31 mouse cellular contexts compared by ENCODE assay signal in genomic region chr15:62431150-62431678, GRCm38 (mm10).
DNase-seq lines count a peak whose midpoint lies in the region; ATAC-seq and TF ChIP-seq lines count a peak whose summit lies in the region.
"Had no signal": no experiment of that assay in that cellular context is flagged by ENCODE, and none has a peak within 500 bp of the region (broad histone marks: within the 10 kb centered on the region; RNA-seq: fewer than 3 reads in every experiment).

No protein-coding gene starts in this region.

- H3K4me1 ChIP-seq in CH12.LX (ENCODE audit: control insufficient read depth in 1 of 2, insufficient read depth in 2 of 2) (peaks cover 14 to 49% of the 10 kb centered on the region in 2 experiments), ES-E14 (ENCODE audit: control insufficient read depth in 2 of 2, insufficient read depth in 2 of 2, low read length in 2 of 2, poor library complexity in 1 of 2) (0 out of 4 replicates have a peak, but pooled peaks cover 0 to 2% of the 10 kb centered on the region in 2 experiments)
- H3K4me1 ChIP-seq: embryonic facial prominence, embryonic 10.5 days; embryonic facial prominence, embryonic 13.5 days; forebrain, embryonic 10.5 days; forebrain, embryonic 13.5 days; heart, embryonic 12.5 days; heart, embryonic 15.5 days had no signal

- H3K4me3 ChIP-seq in CH12.LX (replicated peaks in 1 of 3; ENCODE audit: low read depth in 2 of 3, low read length in 2 of 3, poor library complexity in 1 of 3) (no peak overlapping the region), ES-E14 (ENCODE audit: insufficient read depth in 1 of 2, low read depth in 1 of 2, low read length in 2 of 2, poor library complexity in 1 of 2, severe bottlenecking in 1 of 2) (no peak overlapping the region)
- H3K4me3 ChIP-seq: embryonic facial prominence, embryonic 10.5 days; embryonic facial prominence, embryonic 13.5 days; forebrain, embryonic 10.5 days; forebrain, embryonic 13.5 days; heart, embryonic 12.5 days; heart, embryonic 15.5 days had no signal

- ATAC-seq in cerebellum, adult (ENCODE audit: insufficient number of reproducible peaks, low FRiP score, low TSS enrichment): no peak
- ATAC-seq: CD4-positive, CD25-positive, alpha-beta regulatory T cell, adult 4 months; forebrain, embryonic 13.5 days; forebrain, embryonic 16.5 days; hindbrain, postnatal 0 days; inflammation-experienced regulatory T-cells, adult 6 months; intestine, embryonic 16.5 days had no signal

- TF ChIP-seq RAD21 in CH12.LX (IDR thresholded peaks at IDR 0.05; ENCODE audit: low read depth, low read length): peak; percentile 26

- no peaks in the 10 kb centered on the region for H3K27me3 ChIP-seq in CH12.LX (replicated peaks)
- H3K27me3 ChIP-seq in splenic B cell, adult 2 months (ENCODE audit: control insufficient read depth, insufficient read depth, low read length, poor library complexity, severe bottlenecking): no peaks in the 10 kb centered on the region
- H3K27me3 ChIP-seq: embryonic facial prominence, embryonic 13.5 days; forebrain, embryonic 13.5 days; heart, embryonic 12.5 days; heart, embryonic 15.5 days had no signal

- TF ChIP-seq CTCF in CH12.LX (conservative IDR thresholded peaks at IDR 0.05 in 1 of 2, IDR thresholded peaks at IDR 0.05 in 1 of 2; ENCODE audit: low read depth in 2 of 2, low read length in 2 of 2): no peak

- H3K9me3 ChIP-seq in CH12.LX (replicated peaks; ENCODE audit: low read length) (no peaks in the 10 kb centered on the region), ES-E14 (ENCODE audit: control insufficient read depth, insufficient read depth, low read depth, low read length) (no peaks in the 10 kb centered on the region)
- H3K9me3 ChIP-seq: embryonic facial prominence, embryonic 10.5 days; embryonic facial prominence, embryonic 13.5 days; forebrain, embryonic 10.5 days; forebrain, embryonic 13.5 days; heart, embryonic 12.5 days; heart, embryonic 15.5 days had no signal

- H3K27ac ChIP-seq in CH12.LX (ENCODE audit: insufficient read depth, low read depth): no peak overlapping the region
- H3K27ac ChIP-seq in ES-E14 (ENCODE audit: insufficient read depth, low read depth, low read length, poor library complexity, severe bottlenecking): no peak overlapping the region
- H3K27ac ChIP-seq: embryonic facial prominence, embryonic 10.5 days; embryonic facial prominence, embryonic 13.5 days; forebrain, embryonic 10.5 days; forebrain, embryonic 13.5 days; heart, embryonic 15.5 days; hindbrain, embryonic 14.5 days; hindbrain, postnatal 0 days had no signal

- H3K9ac ChIP-seq in CH12.LX (ENCODE audit: insufficient read depth, low read depth): no peak overlapping the region
- no peak overlapping the region for H3K9ac ChIP-seq in ES-E14 (ENCODE audit: insufficient read depth, low read depth, low read length, poor library complexity, severe bottlenecking)
- H3K9ac ChIP-seq: embryonic facial prominence, embryonic 13.5 days; forebrain, embryonic 13.5 days; heart, embryonic 12.5 days; heart, embryonic 15.5 days; hindbrain, embryonic 14.5 days had no signal

- peak; percentile 89 for TF ChIP-seq EP300 in CH12.LX (IDR thresholded peaks at IDR 0.05; ENCODE audit: low read length)

- peak overlapping the region; percentile 22; the same call in 1 of the 2 replicates for H3K4me2 ChIP-seq in CH12.LX (ENCODE audit: insufficient read depth, low read depth, poor library complexity, severe bottlenecking)
- H3K4me2 ChIP-seq: embryonic facial prominence, embryonic 13.5 days; forebrain, embryonic 13.5 days; heart, embryonic 12.5 days; heart, embryonic 15.5 days; hindbrain, embryonic 14.5 days had no signal

- peak; percentile 36; the same call in 1 of the 2 replicates for TF ChIP-seq POLR2A in CH12.LX (IDR thresholded peaks at IDR 0.05; ENCODE audit: low read depth, low read length)

- dilution Hi-C loops in CH12.LX (cut with MboI; ENCODE audit: extremely low pct_ligation_motif_present, extremely low pct_unique_long_range_greater_than_20kb, low sequenced_read_pairs): no loop called here

- peak; percentile 47 to 55 for DNase-seq in spleen, postnatal 36 days (ENCODE audit: low spot score in 2 of 2)
- no peak for DNase-seq in spleen, adult 12 weeks (ENCODE audit: low spot score)
- peak; percentile 96 for DNase-seq in CH12.LX (ENCODE audit: extremely low read depth)
- DNase-seq in ES-E14 (ENCODE audit: low read depth, low spot score): no peak
- DNase-seq in splenic B cell, adult 2 months (ENCODE audit: low read depth, low spot score): peak; percentile 66
- no peak for DNase-seq in cerebellum, adult 18-20 months
- no peak for DNase-seq in gastrocnemius, postnatal 25 days
- DNase-seq: adrenal gland, postnatal 10 days; adrenal gland, postnatal 36 days; cerebellum, adult 11 months; cerebellum, adult 8-10 months; cerebellum, postnatal 10 days; cerebellum, postnatal 36 days; embryo, embryonic 11 days; gastrocnemius, postnatal 10 days; heart, adult 18-20 months; heart, postnatal 14 days; heart, postnatal 4 days had no signal

- in situ Hi-C loops in CH12.LX (cut with MboI; ENCODE audit: low pct_ligation_motif_present, low pct_unique_long_range_greater_than_20kb, low sequenced_read_pairs) (no loop called here), ES-E14 (cut with MboI; ENCODE audit: low sequenced_read_pairs in 2 of 2, unreplicated experiment in 2 of 2) (no loop called here)

- H3K36me3 ChIP-seq in CH12.LX (replicated peaks in 1 of 2; ENCODE audit: control insufficient read depth in 1 of 2, insufficient read depth in 1 of 2, low read length in 1 of 2) (no peaks in the 10 kb centered on the region), ES-E14 (ENCODE audit: control insufficient read depth, insufficient read depth, low read length, poor library complexity, severe bottlenecking) (no peaks in the 10 kb centered on the region)
- no peaks in the 10 kb centered on the region for H3K36me3 ChIP-seq in splenic B cell, adult 2 months (ENCODE audit: control insufficient read depth, insufficient read depth, low read length, poor library complexity, severe bottlenecking)
- H3K36me3 ChIP-seq: embryonic facial prominence, embryonic 10.5 days; embryonic facial prominence, embryonic 13.5 days; forebrain, embryonic 10.5 days; heart, embryonic 12.5 days; heart, embryonic 15.5 days had no signal

- H3K79me2 ChIP-seq in CH12.LX (replicated peaks; ENCODE audit: control insufficient read depth, extremely low read depth, insufficient read depth, poor library complexity, severe bottlenecking): no peaks in the 10 kb centered on the region

TF ChIP-seq in CH12.LX, 34 proteins besides CTCF, POLR2A, EP300 and RAD21 (continues in another document):
- TF ChIP-seq USF1 (IDR thresholded peaks at IDR 0.05; ENCODE audit: low read depth, low read length) (no peak), MAZ (IDR thresholded peaks at IDR 0.05; ENCODE audit: low read depth, low read length) (peak; percentile 68), ZKSCAN1 (IDR thresholded peaks at IDR 0.05; ENCODE audit: borderline replicate concordance, low read depth, low read length) (no peak), MAX (IDR thresholded peaks at IDR 0.05; ENCODE audit: low read length) (peak; percentile 54; the same call in 1 of the 2 replicates), JUN (IDR thresholded peaks at IDR 0.05; ENCODE audit: insufficient read depth, low read depth, low read length) (no peak), IRF4 (IDR thresholded peaks at IDR 0.05; ENCODE audit: low read depth, low read length) (peak; percentile 74), MYC (IDR thresholded peaks at IDR 0.05; ENCODE audit: low read depth, low read length) (peak; percentile 59; the same call in 1 of the 2 replicates), POLR2AphosphoS2 (IDR thresholded peaks at IDR 0.05; ENCODE audit: low read depth, low read length) (no peak), UBTF (IDR thresholded peaks at IDR 0.05; ENCODE audit: low read depth, low read length) (no peak), SMC3 (IDR thresholded peaks at IDR 0.05; ENCODE audit: low read depth, low read length) (no peak; the same call in 1 of the 2 replicates), KAT2A (IDR thresholded peaks at IDR 0.05; ENCODE audit: insufficient replicate concordance, low read length) (no peak), E2F4 (IDR thresholded peaks at IDR 0.05; ENCODE audit: insufficient replicate concordance, low read depth, low read length) (no peak), CHD2 (IDR thresholded peaks at IDR 0.05; ENCODE audit: low read length) (no peak; the same call in 1 of the 2 replicates), USF2 (conservative IDR thresholded peaks at IDR 0.05; ENCODE audit: low read depth, low read length) (no peak), ELF1 (IDR thresholded peaks at IDR 0.05; ENCODE audit: low read depth, low read length) (peak; percentile 88), SIN3A (IDR thresholded peaks at IDR 0.05; ENCODE audit: low read length) (no peak; the same call in 1 of the 2 replicates)

TF ChIP-seq in ES-E14, 5 proteins besides CTCF, POLR2A, EP300 and RAD21:
- TF ChIP-seq HCFC1 (IDR thresholded peaks at IDR 0.05; ENCODE audit: borderline replicate concordance, insufficient read depth, low read length) (no peak), ZC3H11A (IDR thresholded peaks at IDR 0.05; ENCODE audit: borderline replicate concordance, low read depth, low read length) (no peak), ZNF384 (IDR thresholded peaks at IDR 0.05; ENCODE audit: low read depth, low read length) (0 out of 2 replicates have a peak, but pooled peaks have one; percentile 27), MAFK (IDR thresholded peaks at IDR 0.05; ENCODE audit: insufficient read depth, low read depth, low read length) (no peak), CHD2 (IDR thresholded peaks at IDR 0.05; ENCODE audit: low read depth, low read length) (no peak)

Comparison
In these comparisons a context has a peak if more than half of its experiments do, and no peak if none do; other contexts are left out.
1. DNase-seq: peak in spleen, postnatal 36 days (2 of 2), CH12.LX (single experiment) and splenic B cell, adult 2 months (single experiment); none in spleen, adult 12 weeks (single experiment), ES-E14 (single experiment), cerebellum, adult 18-20 months (0 of 2) and gastrocnemius, postnatal 25 days (single experiment).